Mouse (Mus musculus) forebrain, postnatal 0 days (tissue): ENCODE data around the gene Fpr1. TPM values are rescaled to one million over a fixed set of nuclear protein-coding genes. Genes with fewer than 3 reads are reported as not detected.
A peak's percentile ranks its signal among the peaks of the same experiment; 100 is the strongest.

Experiments used
- ATAC-seq: fragments of 200-750 bp; cut with Nextera tagmentation; 2 replicates; pipeline ENCODE4 v1.8.0; 2017; ENCODE audit warnings: mild to moderate bottlenecking, moderate library complexity
- DNase-seq: peaks from one replicate; pipeline ENCODE4 v3.0.0-alpha.2; 2015
- H3K27ac ChIP-seq: fragments of 300-500 bp; sonication (generic); 2 replicates; pipeline ENCODE4 v1.5.1; 2014; ENCODE audit warnings: low read depth, mild to moderate bottlenecking, antibody characterized with exemption, low read length, moderate library complexity, mixed read lengths
- H3K27me3 ChIP-seq: fragments of 300-500 bp; sonication (generic); 2 replicates; pipeline ENCODE4 v1.6.1; 2014; ENCODE audit warnings: mild to moderate bottlenecking, low read length, mixed read lengths; ENCODE audit not compliant: insufficient read depth
- H3K36me3 ChIP-seq: fragments of 300-500 bp; sonication (generic); 2 replicates; pipeline ENCODE4 v1.6.1; 2014; ENCODE audit warnings: mild to moderate bottlenecking, moderate library complexity; ENCODE audit not compliant: insufficient read depth
- H3K4me1 ChIP-seq: fragments of 300-500 bp; sonication (generic); 2 replicates; pipeline ENCODE4 v1.6.1; 2014; ENCODE audit warnings: antibody characterized with exemption; ENCODE audit not compliant: insufficient read depth
- H3K4me2 ChIP-seq: fragments of 300-500 bp; sonication (generic); 2 replicates; pipeline ENCODE4 v1.6.1; 2014; ENCODE audit warnings: low read depth, mild to moderate bottlenecking, moderate library complexity
- H3K4me3 ChIP-seq: fragments of 300-500 bp; sonication (generic); 2 replicates; pipeline ENCODE4 v1.5.1; 2014; ENCODE audit warnings: low read depth, low read length, mixed read lengths
- H3K9ac ChIP-seq: fragments of 300-500 bp; sonication (generic); 2 replicates; pipeline ENCODE4 v1.6.1; 2014; ENCODE audit warnings: mild to moderate bottlenecking
- H3K9me3 ChIP-seq: fragments of 300-500 bp; sonication (generic); 2 replicates; pipeline ENCODE4 v1.6.1; 2016; ENCODE audit warnings: low read length
- CTCF ChIP-seq: sonication (generic); IDR thresholded peaks from 2 replicates; pipeline ENCODE4 v1.5.1; 2016; ENCODE audit warnings: antibody characterized with exemption, control low read depth, low read depth
- WGBS: fragments of 180-500 bp; shearing (Covaris S2); extraction: QIAGEN DNeasy Blood & Tissue Kit; methylation state at CpG from one replicate; pipeline ENCODE4 v1.1.7; 2014; 5-methylcytosine and 5-hydroxymethylcytosine counted together
- polyA plus RNA-seq: library from polyadenylated mRNA; unstranded; fragments of >200 nt; fragmentation: Nextera tagmentation; extraction: Ambion mirVana; gene quantifications from 2 replicates; pipeline ENCODE4 v1.2.1, GENCODE M21; 2015
- total RNA-seq: library from RNA; depleted of rRNA; stranded (reverse); fragments of >200 nt; gene quantifications from 2 replicates; pipeline ENCODE4 v1.2.3, GENCODE M21; 2014

Gene Fpr1
- total and polyA plus RNA-seq, 2 experiments from 2014 or later: 0.16 TPM; not detected in 1

GRCm38 (mm10) chr17:17896039-17896438 lies 12.3 kb upstream of the Fpr1 start:
- DNase-seq: peak; percentile 82
- no peaks in the 10 kb centered on the region for H3K27me3 ChIP-seq
- WGBS: 2% methylated on average over 4 of the region's 4 CpGs
- no peaks in the 10 kb centered on the region for H3K4me1 ChIP-seq
- peak; percentile 23; the same call in 1 of the 2 replicates for ATAC-seq
- H3K36me3 ChIP-seq: no peaks in the 10 kb centered on the region
- peak; percentile 77 for TF ChIP-seq CTCF
- H3K9ac ChIP-seq: no peak overlapping the region
- no peak overlapping the region for H3K4me3 ChIP-seq
- no peak overlapping the region for H3K4me2 ChIP-seq
- no peak overlapping the region for H3K27ac ChIP-seq
- H3K9me3 ChIP-seq: no peaks in the 10 kb centered on the region

DNA sequence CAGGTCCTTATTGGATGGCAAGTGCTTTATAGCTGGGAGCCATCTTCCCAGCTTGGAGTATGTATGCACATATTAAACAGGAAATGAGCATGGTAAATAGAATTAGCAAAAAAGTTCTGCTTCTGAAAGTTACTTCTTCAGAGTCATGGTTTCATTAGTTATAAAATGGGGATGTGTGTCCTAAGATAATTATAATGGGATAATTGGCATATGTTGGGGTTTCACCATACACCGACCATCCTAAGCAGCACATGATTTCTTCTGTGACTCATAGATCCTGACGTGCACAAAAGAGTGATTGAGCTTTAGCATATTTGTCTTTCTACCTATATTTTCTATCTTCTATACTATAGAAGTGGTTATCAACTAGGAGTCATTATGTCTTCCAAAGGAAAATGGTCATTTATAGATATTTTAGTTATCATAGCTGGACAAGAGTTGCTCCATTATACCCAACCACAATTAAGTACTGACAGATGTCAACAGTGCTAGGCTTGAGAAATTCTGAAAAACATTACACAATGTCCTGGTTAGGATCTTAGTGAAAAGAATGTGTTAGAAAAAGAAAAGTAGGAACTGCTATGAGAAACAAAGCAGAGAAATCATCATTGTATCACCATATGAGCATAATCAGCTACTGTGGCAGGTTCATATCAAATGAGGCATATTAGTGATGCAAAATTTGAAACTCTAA lies 6.1 kb upstream of the Fpr1 start:
- Histone ChIP-seq H3K4me1 (no peaks in the 10 kb centered on the region), H3K36me3 (no peaks in the 10 kb centered on the region), H3K9me3 (no peaks in the 10 kb centered on the region), H3K27me3 (no peaks in the 10 kb centered on the region), H3K4me2 (no peak overlapping the region), H3K27ac (no peak overlapping the region), H3K9ac (no peak overlapping the region), H3K4me3 (no peak overlapping the region)
- no peak for TF ChIP-seq CTCF
- ATAC-seq (no peak), DNase-seq (no peak)
- WGBS: 91% methylated on average over 2 of the region's 2 CpGs

DNA sequence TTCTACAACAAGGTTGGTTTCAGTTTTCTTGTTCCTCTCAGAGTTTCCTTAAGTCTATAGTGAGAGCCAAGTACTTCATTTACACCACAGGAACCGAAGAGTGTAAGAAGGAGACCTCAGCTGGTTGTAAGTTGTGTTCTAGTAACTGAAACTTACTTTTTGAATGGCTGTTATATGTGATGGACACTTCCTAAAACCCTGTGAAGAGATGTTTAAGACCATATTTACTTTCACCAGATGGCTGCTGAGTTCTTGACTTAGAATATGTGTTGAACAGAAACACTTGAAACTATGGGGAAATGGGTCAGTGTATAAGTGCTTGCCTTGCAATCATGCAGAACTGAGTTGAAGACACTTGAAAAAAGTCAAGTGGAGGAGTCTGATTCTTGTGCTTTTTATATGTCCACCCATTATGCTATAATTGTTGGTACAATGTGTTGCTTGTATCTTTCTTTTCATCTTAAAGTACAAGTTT lies 4.1 kb upstream of the Fpr1 start, which contains the start of the genes Fpr2 and Fpr3:
Gene Fpr2, plus strand, starts transcription at position 51 of the 475 bp plus-strand sequence.
Gene Fpr3, plus strand, starts transcription at position 79 of the 475 bp plus-strand sequence.
- ATAC-seq (no peak), DNase-seq (no peak)
- Histone ChIP-seq H3K9me3 (no peaks in the 10 kb centered on the region), H3K36me3 (no peaks in the 10 kb centered on the region), H3K27ac (no peak within 1 kb of the TSS), H3K4me3 (no peak within 1 kb of the TSS), H3K4me2 (no peak within 1 kb of the TSS), H3K9ac (no peak within 1 kb of the TSS), H3K4me1 (no peaks in the 10 kb centered on the region), H3K27me3 (no peaks in the 10 kb centered on the region)
- TF ChIP-seq CTCF: no peak
- WGBS: 60% methylated on average over 1 of the region's 1 CpGs

DNA sequence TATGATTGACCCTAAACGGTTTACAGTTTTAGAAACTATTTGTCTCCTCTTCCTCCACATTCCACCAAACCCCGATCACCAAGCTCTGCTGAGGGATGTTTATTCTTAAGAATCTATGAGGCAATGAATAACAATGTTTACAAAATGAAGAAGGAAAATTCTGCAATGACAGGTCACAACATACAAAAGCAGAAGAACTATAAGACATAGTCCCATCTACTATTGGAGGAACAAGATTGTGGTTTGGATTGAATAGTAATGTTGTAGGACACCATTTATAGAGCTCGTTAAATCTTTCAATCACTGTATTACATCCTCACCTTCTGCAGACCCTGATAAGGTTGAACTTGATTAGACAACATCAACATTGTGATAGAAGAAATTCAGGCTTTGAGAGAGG lies 1.1 kb downstream of the Fpr1 start:
- no peak overlapping the region for H3K4me3 ChIP-seq
- no peak overlapping the region for H3K9ac ChIP-seq
- no peak for TF ChIP-seq CTCF
- H3K36me3 ChIP-seq: no peaks in the 10 kb centered on the region
- H3K27me3 ChIP-seq: no peaks in the 10 kb centered on the region
- ATAC-seq: no peak
- H3K4me1 ChIP-seq: no peaks in the 10 kb centered on the region
- WGBS: 87% methylated on average over 3 of the region's 3 CpGs
- no peak for DNase-seq
- no peaks in the 10 kb centered on the region for H3K9me3 ChIP-seq
- no peak overlapping the region for H3K27ac ChIP-seq
- H3K4me2 ChIP-seq: no peak overlapping the region

GRCm38 (mm10) chr17:17879347-17879746 lies 4.4 kb downstream of the Fpr1 start:
- Histone ChIP-seq H3K9ac (no peak overlapping the region), H3K9me3 (no peaks in the 10 kb centered on the region), H3K27me3 (no peaks in the 10 kb centered on the region), H3K27ac (no peak overlapping the region), H3K4me3 (no peak overlapping the region), H3K4me1 (no peaks in the 10 kb centered on the region), H3K4me2 (no peak overlapping the region), H3K36me3 (no peaks in the 10 kb centered on the region)
- no peak for TF ChIP-seq CTCF
- DNase-seq (no peak), ATAC-seq (no peak)
- 80% methylated on average over 1 of the region's 1 CpGs for WGBS

DNA sequence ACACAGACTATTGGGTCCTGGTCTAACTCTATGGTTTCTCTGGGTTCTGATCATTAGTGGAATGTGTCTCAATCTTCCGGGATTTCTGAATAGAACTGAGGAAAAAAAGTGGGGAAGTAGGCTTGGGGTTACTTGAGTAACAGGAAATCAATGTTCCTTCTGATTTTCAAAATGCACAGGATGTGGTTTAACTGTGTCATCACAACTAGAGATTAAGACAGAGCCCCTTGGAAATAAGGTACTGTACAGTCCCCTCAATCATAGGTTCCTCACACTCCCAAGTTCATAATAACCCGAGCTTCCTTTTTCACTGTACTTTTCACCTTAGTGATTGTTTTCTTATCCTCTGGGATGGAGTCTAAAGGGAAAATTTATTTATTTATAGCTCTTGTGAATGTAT lies 12.0 kb downstream of the Fpr1 start:
- Histone ChIP-seq H3K9me3 (0 out of 2 replicates have a peak, but pooled peaks cover 3% of the 10 kb centered on the region), H3K4me1 (no peaks in the 10 kb centered on the region), H3K4me2 (no peak overlapping the region), H3K4me3 (no peak overlapping the region), H3K27ac (no peak overlapping the region), H3K9ac (no peak overlapping the region), H3K27me3 (no peaks in the 10 kb centered on the region), H3K36me3 (no peaks in the 10 kb centered on the region)
- ATAC-seq (no peak), DNase-seq (no peak)
- TF ChIP-seq CTCF: no peak
- WGBS: 91% methylated on average over 2 of the region's 2 CpGs

- Histone ChIP-seq H3K27me3 (no peaks in the 10 kb centered on the region), H3K9me3 (0 out of 2 replicates have a peak, but pooled peaks cover 3% of the 10 kb centered on the region), H3K27ac (no peak overlapping the region), H3K36me3 (no peaks in the 10 kb centered on the region), H3K9ac (no peak overlapping the region), H3K4me2 (no peak overlapping the region), H3K4me3 (no peak overlapping the region), H3K4me1 (no peaks in the 10 kb centered on the region)
- no peak for TF ChIP-seq CTCF
- WGBS: 78% methylated on average over 2 of the region's 2 CpGs
- ATAC-seq: no peak
- DNase-seq: no peak
Observed at GRCm38 (mm10) chr17:17870892-17871550, 12.7 kb downstream of the Fpr1 start.
